Mouse (Mus musculus) fibroblast of lung, adult 2 months (primary cell): ENCODE measurements around the gene Rph3al.
A peak's percentile ranks its signal among the peaks of the same experiment; 100 is the strongest.

Source experiments
- DNase-seq: peaks from one replicate; pipeline ENCODE4 v3.0.0-alpha.2; 2011; ENCODE audit warnings: low read depth

Rph3al gene

GRCm38 (mm10) chr11:75906556-75906955 lies 31.7 kb downstream of the Rph3al start:
- DNase-seq: no peak

- no peak for DNase-seq
Observed at GRCm38 (mm10) chr11:75904982-75905381, 33.2 kb downstream of the Rph3al start.

GRCm38 (mm10) chr11:75904501-75904900 lies 33.7 kb downstream of the Rph3al start:
- no peak for DNase-seq

GRCm38 (mm10) chr11:75903486-75903885 lies 34.7 kb downstream of the Rph3al start:
- no peak for DNase-seq

- DNase-seq: no peak
Observed at GRCm38 (mm10) chr11:75901339-75901738, 36.9 kb downstream of the Rph3al start.

GRCm38 (mm10) chr11:75899676-75900075 lies 38.6 kb downstream of the Rph3al start:
- DNase-seq: no peak

GRCm38 (mm10) chr11:75898532-75898931 lies 39.7 kb downstream of the Rph3al start:
- DNase-seq: no peak

GRCm38 (mm10) chr11:75894791-75895420 lies 43.3 kb downstream of the Rph3al start:
- no peak for DNase-seq

- DNase-seq: no peak
Observed at GRCm38 (mm10) chr11:75893956-75894355, 44.3 kb downstream of the Rph3al start.

GRCm38 (mm10) chr11:75887349-75887748 lies 50.9 kb downstream of the Rph3al start:
- no peak for DNase-seq

- no peak for DNase-seq
Observed at GRCm38 (mm10) chr11:75881234-75881633, 57.0 kb downstream of the Rph3al start.

- DNase-seq: peak; percentile 38
Observed at GRCm38 (mm10) chr11:75880064-75880463, 58.2 kb downstream of the Rph3al start.

- DNase-seq: no peak
Observed at GRCm38 (mm10) chr11:75878460-75878859, 59.8 kb downstream of the Rph3al start.

GRCm38 (mm10) chr11:75876043-75876780 lies 62.0 kb downstream of the Rph3al start:
- DNase-seq: no peak

- DNase-seq: no peak
Observed at GRCm38 (mm10) chr11:75871688-75872087, 66.5 kb downstream of the Rph3al start.

- no peak for DNase-seq
Observed at GRCm38 (mm10) chr11:75870947-75871346, 67.3 kb downstream of the Rph3al start.

- no peak for DNase-seq
Observed at GRCm38 (mm10) chr11:75870386-75870785, 67.8 kb downstream of the Rph3al start.

- DNase-seq: no peak
Observed at GRCm38 (mm10) chr11:75869898-75870297, 68.3 kb downstream of the Rph3al start.

GRCm38 (mm10) chr11:75866861-75867260 lies 71.4 kb downstream of the Rph3al start:
- no peak for DNase-seq

GRCm38 (mm10) chr11:75865859-75866258 lies 72.4 kb downstream of the Rph3al start:
- DNase-seq: no peak

GRCm38 (mm10) chr11:75865253-75865619 lies 73.0 kb downstream of the Rph3al start:
- no peak for DNase-seq

GRCm38 (mm10) chr11:75864529-75865252 lies 73.5 kb downstream of the Rph3al start:
- DNase-seq: no peak

- DNase-seq: no peak
Observed at GRCm38 (mm10) chr11:75862466-75862865, 75.8 kb downstream of the Rph3al start.
